Mouse (Mus musculus): ENCODE data around the gene Wnt5b.

GRCm38 (mm10) chr6:119400649-119401048 is 143.5 kb downstream of the Wnt5b start:
- TF ChIP-seq GATA1 (IDR thresholded peaks at IDR 0.05; ENCODE audit: borderline replicate concordance, low read length) (no peak), FLI1 (IDR thresholded peaks at IDR 0.05; ENCODE audit: low read length) (no peak)
